Mouse (Mus musculus): ENCODE measurements around the gene Gpr12. TPM values are rescaled to one million over a fixed set of nuclear protein-coding genes. Genes with fewer than 3 reads are reported as not detected.
A peak's percentile ranks its signal among the peaks of the same experiment; 100 is the strongest.

The Gpr12 gene
- not detected for total RNA-seq (2021)
- long read RNA-seq, experiment 1, result 0 reads
- long read RNA-seq, experiment 2, result 0 reads

DNA sequence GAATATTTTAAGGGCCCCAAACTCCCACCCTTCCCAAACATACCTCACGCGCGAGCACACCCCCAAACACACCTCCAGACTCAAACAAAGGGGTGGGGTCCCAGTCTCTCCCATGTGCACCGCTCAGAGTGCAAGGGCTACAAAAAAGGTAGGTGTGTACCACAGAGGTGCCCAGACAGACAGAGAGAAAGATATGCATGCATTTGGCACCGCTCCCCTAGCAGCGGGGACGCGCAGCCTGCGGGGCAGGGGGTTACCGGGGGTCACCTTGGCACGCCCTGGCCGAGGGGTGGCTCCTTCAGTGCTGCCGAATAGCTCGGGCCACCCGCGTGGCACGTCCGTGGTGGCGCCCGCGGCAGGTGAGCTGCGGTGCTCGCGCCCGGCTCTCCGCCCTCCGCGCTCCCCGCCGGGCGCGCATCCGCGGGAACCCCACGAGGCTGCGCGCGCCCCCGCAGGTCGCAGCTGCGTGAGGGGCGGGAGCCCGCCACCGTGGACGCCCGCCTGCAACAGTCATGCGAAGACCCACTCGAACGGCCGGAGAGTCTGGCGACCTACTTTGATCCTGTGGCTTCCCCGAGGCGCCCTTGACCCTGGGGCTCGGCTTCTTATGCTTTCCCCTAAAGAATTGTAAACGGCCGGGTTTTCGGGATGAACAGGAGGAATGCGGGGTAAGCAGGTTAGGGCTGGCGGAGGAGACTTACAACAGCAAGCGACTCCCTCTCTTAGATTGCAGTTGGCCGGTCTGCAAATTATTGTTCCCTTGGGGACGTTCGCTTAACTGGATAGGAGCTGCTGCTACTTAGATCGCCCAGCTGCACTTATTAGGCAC, at the start of gene Gpr12:
Gpr12 (minus strand) TSS at position 762 of the 829 bp plus-strand sequence.
- Histone ChIP-seq H3K27ac (no peak within 1 kb of the TSS), H3K4me3 (peak within 1 kb of the TSS; percentile 54)
- intact Hi-C loops (cut with DNase I), result no loop called here
- DNase-seq, result no peak
- no peak for TF ChIP-seq CTCF (IDR thresholded peaks at IDR 0.05)

DNA sequence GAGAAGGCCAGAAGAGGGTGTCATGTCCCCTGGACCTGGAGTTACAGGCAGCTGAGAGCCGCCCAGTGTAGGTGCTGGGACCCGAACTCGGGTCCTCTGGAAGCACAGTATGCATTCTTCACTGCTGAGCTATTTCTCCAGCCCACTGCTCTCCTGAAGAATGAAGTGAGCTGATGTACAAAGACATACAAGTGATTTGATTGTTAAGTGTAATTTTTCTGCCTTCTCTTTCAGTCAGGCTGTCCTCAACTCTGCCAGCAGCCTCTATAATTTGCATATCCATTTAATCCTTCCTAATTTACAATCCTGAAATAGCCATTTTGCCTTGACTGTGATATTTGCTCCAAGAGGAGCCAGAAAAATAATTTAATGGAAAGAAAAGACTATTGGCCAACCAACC, 46.6 kb upstream of the Gpr12 start:
- no peak for DNase-seq
- intact Hi-C loops (cut with DNase I), result no loop called here
- Histone ChIP-seq H3K4me3 (no peak overlapping the region), H3K27ac (no peak overlapping the region)
- no peak for TF ChIP-seq CTCF (IDR thresholded peaks at IDR 0.05)

DNA sequence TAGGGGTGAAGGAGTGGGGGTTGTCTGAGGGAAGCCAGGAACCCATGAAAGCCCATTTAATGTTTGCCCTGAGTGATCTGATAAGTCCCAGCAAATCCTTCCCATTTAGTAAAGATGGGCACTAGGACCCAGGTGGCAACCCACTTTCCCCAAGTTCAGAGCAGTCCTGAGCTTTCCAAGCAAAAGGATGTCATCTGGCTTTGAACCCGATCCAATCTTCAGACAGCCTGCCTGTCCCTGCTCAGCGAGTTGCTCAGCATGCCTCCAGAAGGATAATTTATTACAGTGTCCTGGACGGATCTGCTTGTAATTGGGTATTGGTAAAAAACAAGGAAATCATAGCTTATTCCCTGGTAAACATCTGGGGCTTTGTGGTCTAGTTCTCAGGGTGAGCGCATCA, 45.9 kb upstream of the Gpr12 start:
- Histone ChIP-seq H3K4me3 (no peak overlapping the region), H3K27ac (no peak overlapping the region)
- no peak for TF ChIP-seq CTCF (IDR thresholded peaks at IDR 0.05)
- intact Hi-C loops (cut with DNase I), result no loop called here
- no peak for DNase-seq

DNA sequence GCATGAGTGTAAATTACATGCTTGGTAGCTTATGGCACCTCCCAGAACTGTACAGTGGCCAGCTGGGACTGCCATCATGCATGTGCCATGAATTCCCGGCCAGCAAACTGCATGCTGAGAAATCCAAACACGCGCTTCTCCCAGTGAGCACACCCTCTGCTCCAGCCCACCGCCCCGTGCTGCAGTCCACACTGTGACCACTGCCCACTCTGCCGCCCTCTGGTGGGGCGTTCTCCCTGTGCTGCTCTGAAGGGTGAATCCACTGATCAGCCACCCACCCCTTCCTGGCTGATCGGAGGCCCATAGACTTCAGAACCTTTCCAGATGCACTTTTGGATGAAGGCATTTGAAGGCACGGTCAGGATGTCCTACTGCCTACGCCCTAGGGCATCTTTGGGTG, 44.6 kb upstream of the Gpr12 start:
- no peak overlapping the region for H3K4me3 ChIP-seq
- no peak overlapping the region for H3K27ac ChIP-seq
- intact Hi-C loops (cut with DNase I), result no loop called here
- TF ChIP-seq CTCF (IDR thresholded peaks at IDR 0.05), result no peak; the same call in 1 of the 2 replicates
- DNase-seq, result no peak

DNA sequence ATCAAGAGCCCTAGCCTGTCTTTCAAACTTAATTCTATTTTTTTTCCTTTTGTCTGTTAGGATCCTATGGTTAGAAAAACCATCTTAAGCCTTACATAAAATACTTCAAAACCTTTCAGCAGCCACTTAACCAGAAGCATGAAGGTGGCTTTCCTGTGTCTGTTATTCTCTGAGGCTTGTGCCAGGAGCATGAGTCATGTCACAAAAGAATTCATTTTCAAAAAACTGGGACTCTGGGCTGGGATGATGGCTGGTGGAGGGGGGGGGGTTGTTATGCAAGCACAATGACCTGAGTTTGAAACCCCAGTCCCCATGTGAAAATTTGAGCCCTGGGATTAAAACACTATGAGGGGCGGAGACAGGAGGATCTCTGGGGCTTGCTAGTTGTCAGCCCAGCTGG, 43.8 kb upstream of the Gpr12 start:
- DNase-seq, result no peak
- no peak for TF ChIP-seq CTCF (IDR thresholded peaks at IDR 0.05)
- intact Hi-C loops (cut with DNase I), result no loop called here
- Histone ChIP-seq H3K27ac (no peak overlapping the region), H3K4me3 (no peak overlapping the region)

DNA sequence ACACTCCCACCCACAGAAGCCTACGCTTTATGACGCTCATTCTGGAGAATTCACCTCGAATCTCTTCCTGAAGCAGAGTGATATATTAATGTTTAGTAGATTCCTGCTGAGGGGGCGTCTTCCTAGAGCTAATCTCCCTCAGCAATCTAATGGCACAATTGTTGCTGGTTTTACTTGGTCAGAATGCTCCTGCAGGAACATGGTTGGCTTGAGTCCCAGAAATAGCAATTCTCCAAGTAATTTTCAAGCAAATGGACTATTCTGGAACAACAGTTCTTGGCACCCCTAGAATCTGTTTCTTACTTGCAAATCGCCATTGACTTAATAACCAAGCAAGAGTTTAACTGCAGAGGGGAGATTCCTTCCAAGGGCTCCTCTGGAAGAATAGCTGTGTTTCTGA, 42.9 kb upstream of the Gpr12 start:
- DNase-seq, result no peak
- H3K27ac ChIP-seq, result no peak overlapping the region
- TF ChIP-seq CTCF (IDR thresholded peaks at IDR 0.05), result no peak
- H3K4me3 ChIP-seq, result no peak overlapping the region
- intact Hi-C loops (cut with DNase I), result no loop called here

DNA sequence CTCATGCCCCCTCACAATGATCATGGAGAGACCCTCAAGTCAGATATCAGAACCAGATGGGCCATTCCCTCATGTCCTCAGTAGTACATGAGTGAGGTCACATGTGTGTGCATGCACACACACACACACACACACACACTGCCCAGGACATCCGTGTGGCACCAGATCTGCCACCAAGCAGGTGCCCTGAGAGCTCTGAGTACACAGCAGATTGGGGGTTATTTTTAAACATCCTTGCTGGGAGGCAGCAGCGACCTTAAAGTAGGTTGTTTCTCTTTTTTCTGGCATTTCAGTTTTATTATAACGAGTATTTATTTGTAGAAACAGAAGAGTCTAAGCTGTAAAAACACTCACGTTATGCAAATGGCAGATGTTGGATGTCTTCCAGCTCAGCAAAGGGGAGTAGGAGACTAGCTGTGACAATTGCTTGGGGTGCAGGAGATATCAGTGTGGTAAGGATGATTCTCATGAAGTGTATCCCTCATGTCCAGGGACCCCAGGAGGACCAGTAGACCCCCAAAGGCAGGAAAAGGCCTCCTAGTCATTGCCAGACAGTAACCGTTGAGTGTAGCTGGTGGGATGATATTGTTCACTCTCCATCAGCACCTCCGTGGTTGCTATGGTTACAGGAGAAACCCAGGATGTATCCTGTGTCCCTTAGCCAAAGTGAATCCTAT, 40.7 kb upstream of the Gpr12 start:
- intact Hi-C loops (cut with DNase I), result no loop called here
- no peak for DNase-seq
- no peak for TF ChIP-seq CTCF (IDR thresholded peaks at IDR 0.05)
- H3K27ac ChIP-seq, result no peak overlapping the region
- no peak overlapping the region for H3K4me3 ChIP-seq

DNA sequence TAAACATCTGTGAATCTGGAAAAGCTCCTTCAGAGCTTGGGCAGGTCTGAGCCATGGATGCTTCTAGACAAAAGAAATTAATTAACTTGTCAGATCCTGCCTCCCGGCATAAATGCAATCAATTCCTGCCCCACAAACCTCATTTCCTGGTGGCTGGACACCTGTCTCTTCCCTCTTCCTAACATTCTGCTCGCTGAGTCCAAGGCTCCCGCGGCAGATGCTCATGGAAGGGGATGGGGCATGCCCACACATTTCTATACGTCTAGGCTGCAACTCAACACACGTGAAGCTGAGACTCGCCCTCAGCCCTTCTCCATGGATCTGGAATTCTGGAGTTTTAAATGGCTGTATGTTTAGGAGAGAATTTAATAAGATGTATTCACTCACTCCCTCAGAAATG, 26.8 kb upstream of the Gpr12 start:
- no peak for TF ChIP-seq CTCF (IDR thresholded peaks at IDR 0.05)

DNA sequence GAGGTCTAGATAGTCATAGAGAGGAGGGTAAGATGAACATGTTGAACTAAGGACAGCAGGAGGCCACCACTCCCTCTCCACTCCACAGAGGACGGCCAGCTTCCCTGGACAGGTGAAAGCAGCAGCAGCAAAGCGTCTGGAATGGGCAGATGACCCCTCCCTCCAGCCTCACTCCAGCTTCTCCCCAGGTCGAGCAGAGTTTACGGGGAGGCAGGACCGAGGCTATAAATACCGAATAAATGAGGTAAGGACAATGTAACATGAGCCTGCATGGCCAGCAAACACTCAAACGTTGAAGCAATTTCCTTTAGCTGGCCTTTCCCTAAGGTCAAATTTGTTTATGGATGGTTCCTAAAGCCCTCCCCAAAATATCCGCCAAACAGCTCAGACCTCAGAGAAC, 26.0 kb upstream of the Gpr12 start:
- Histone ChIP-seq H3K27ac (no peak overlapping the region), H3K4me3 (no peak overlapping the region)
- intact Hi-C loops (cut with DNase I), result no loop called here
- no peak for DNase-seq
- no peak for TF ChIP-seq CTCF (IDR thresholded peaks at IDR 0.05)

More for the DNA sequence above, 26.8 kb upstream of the Gpr12 start:
- intact Hi-C loops (cut with DNase I), result no loop called here
- DNase-seq, result no peak
- Histone ChIP-seq H3K27ac (no peak overlapping the region), H3K4me3 (no peak overlapping the region)

DNA sequence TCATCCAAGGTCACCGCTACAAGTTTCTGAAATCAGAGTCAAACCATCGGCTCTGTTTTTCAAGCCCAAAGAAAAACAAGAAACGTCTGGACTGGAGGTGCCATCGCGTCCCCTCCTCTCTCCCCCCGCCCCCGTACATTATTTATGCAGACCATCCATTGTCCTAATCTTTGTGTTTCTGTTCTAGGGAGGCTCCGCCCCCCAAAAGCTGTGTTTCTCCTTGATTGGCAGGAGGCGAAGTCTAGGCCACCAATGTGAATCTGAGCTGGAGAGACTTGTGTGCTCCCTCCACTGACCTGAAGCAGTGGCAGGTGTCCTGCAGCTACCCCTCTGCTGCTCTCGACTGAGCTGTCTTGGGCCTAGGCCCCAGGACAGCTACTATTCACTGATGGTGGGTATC, 24.6 kb upstream of the Gpr12 start:
- DNase-seq, result no peak
- H3K4me3 ChIP-seq, result no peak overlapping the region
- TF ChIP-seq CTCF (IDR thresholded peaks at IDR 0.05), result no peak
- intact Hi-C loops (cut with DNase I), result no loop called here
- no peak overlapping the region for H3K27ac ChIP-seq

DNA sequence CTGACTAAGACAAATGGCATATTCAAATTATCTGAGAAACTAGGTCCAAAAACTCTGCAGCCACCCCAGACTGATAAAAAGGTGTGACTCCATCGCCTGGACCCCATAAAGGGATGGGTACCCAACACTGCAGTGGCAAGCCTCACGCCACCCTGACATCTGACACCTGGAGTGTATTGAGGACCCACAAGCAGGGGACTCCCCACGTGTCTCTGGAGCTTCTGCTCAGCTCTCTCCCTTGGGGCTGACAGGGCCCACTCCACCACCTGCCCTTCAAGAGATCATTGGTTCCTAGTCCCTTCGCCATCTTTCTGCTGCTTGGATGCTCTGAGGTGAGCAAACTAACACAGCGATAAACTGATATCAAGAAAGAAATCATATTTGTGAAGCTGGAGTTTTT, 22.8 kb upstream of the Gpr12 start:
- Histone ChIP-seq H3K27ac (no peak overlapping the region), H3K4me3 (no peak overlapping the region)
- intact Hi-C loops (cut with DNase I), result no loop called here
- no peak for DNase-seq
- no peak for TF ChIP-seq CTCF (IDR thresholded peaks at IDR 0.05)

DNA sequence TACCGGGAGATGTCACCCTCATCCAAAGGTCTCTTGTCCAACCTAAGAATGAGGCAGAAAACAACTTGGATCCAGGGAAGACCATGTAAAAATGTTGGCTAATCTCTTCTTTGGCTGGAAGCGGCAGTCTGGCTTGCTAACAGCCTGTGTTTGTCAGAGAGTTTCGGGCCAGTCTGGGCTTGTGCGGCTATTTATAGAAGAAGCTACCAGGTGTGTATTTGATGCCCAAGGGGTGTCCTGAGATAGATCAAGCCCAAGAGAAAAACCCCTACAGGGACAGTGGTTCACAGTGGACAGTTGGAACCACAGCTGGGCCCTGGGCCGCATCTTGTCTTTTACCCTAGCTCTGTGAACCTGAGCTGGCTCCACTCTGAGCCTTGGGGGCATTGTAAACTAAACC, 21.9 kb upstream of the Gpr12 start:
- no peak overlapping the region for H3K4me3 ChIP-seq
- intact Hi-C loops (cut with DNase I), result no loop called here
- no peak for DNase-seq

DNA sequence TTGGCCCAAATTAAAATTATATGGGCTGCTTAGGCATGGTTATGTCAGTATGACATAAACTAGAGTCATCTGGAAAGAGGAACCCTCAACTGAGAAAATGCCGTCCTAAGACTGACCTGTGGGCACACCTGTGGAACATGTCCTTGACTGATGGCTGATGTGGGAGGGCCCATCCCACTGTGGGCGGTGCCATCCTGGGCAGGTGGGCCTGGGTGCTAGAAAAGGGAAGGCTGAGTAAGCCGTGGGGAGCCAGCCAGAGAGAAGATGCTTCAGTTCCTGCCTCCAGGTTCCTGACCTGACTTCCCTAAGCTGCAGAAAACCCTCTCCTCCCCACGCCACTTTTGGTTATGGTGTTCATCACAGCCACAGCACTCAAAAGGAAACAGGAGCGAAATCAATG, 21.2 kb upstream of the Gpr12 start:
- DNase-seq, result no peak
- intact Hi-C loops (cut with DNase I), result no loop called here
- no peak overlapping the region for H3K27ac ChIP-seq
- no peak overlapping the region for H3K4me3 ChIP-seq
- no peak for TF ChIP-seq CTCF (IDR thresholded peaks at IDR 0.05)

More for the DNA sequence above, 21.9 kb upstream of the Gpr12 start:
- no peak for TF ChIP-seq CTCF (IDR thresholded peaks at IDR 0.05)
- H3K27ac ChIP-seq, result no peak overlapping the region

Measured in gastrocnemius, adult 2 months (tissue).